Mouse (Mus musculus) heart, embryonic 13.5 days (tissue): ENCODE data around the gene Rfk. TPM values are rescaled to one million over a fixed set of nuclear protein-coding genes. Genes with fewer than 3 reads are reported as not detected.

ENCODE experiments used
- ATAC-seq: fragments of 200-750 bp; cut with Nextera tagmentation; 2 replicates; pipeline ENCODE4 v1.8.0; 2017; ENCODE audit warnings: moderate TSS enrichment; ENCODE audit not compliant: insufficient number of reproducible peaks, low FRiP score, low TSS enrichment; ENCODE audit errors: extremely low read depth
- H3K27ac ChIP-seq: fragments of 300-500 bp; sonication (generic); replicated peaks from 2 replicates; pipeline ENCODE4 v1.5.1; 2015; ENCODE audit warnings: moderate library complexity, mild to moderate bottlenecking, inconsistent platforms
- H3K27me3 ChIP-seq: fragments of 300-500 bp; sonication (generic); replicated peaks from 2 replicates; pipeline ENCODE4 v1.6.1; 2015; ENCODE audit warnings: mild to moderate bottlenecking, inconsistent platforms
- H3K36me3 ChIP-seq: fragments of 300-500 bp; sonication (generic); 2 replicates; pipeline ENCODE4 v1.6.1; 2015; ENCODE audit warnings: mild to moderate bottlenecking, inconsistent platforms
- H3K4me1 ChIP-seq: fragments of 300-500 bp; sonication (generic); 2 replicates; pipeline ENCODE4 v1.6.1; 2015; ENCODE audit warnings: inconsistent platforms
- H3K4me2 ChIP-seq: fragments of 300-500 bp; sonication (generic); 2 replicates; pipeline ENCODE4 v1.6.1; 2015; ENCODE audit warnings: inconsistent platforms, mild to moderate bottlenecking, moderate library complexity
- H3K4me3 ChIP-seq: fragments of 300-500 bp; sonication (generic); 2 replicates; pipeline ENCODE4 v1.5.1; 2015; ENCODE audit warnings: moderate library complexity, mild to moderate bottlenecking, inconsistent platforms
- H3K9ac ChIP-seq: fragments of 300-500 bp; sonication (generic); 2 replicates; pipeline ENCODE4 v1.6.1; 2015; ENCODE audit warnings: inconsistent platforms, mild to moderate bottlenecking, moderate library complexity
- H3K9me3 ChIP-seq: fragments of 300-500 bp; sonication (generic); 2 replicates; pipeline ENCODE4 v1.6.1; 2016; ENCODE audit warnings: inconsistent platforms
- WGBS: fragments of 180-500 bp; shearing (Covaris S2); methylation state at CpG from one replicate; pipeline ENCODE4 v1.1.7; 2015; ENCODE audit warnings: mixed read lengths; 5-methylcytosine and 5-hydroxymethylcytosine counted together
- polyA plus RNA-seq: library from polyadenylated mRNA; unstranded; fragments of >200 nt; fragmentation: Nextera tagmentation; extraction: Ambion mirVana; gene quantifications from 2 replicates; pipeline ENCODE4 v1.2.1, GENCODE M21; 2015

Gene Rfk
- 70.3 and 70.6 TPM in 2 replicates for polyA plus RNA-seq

GRCm38 (mm10) chr19:17393841-17394591, at the start of gene Rfk:
Rfk (plus strand) TSS chr19:17394043.
- Histone ChIP-seq H3K9me3 (no peaks in the 10 kb centered on the region), H3K4me1 (peaks cover 17% of the 10 kb centered on the region), H3K9ac (peak within 1 kb of the TSS; percentile 95), H3K4me3 (peak within 1 kb of the TSS; percentile 91), H3K4me2 (peak within 1 kb of the TSS; percentile 76), H3K36me3 (peaks cover 24% of the 10 kb centered on the region), H3K27me3 (peaks cover 16% of the 10 kb centered on the region; the same call in 1 of the 2 replicates), H3K27ac (peak within 1 kb of the TSS; percentile 80)
- ATAC-seq = peak; percentile 98
- under 1% methylated on average over 78 of the region's 83 CpGs for WGBS

DNA sequence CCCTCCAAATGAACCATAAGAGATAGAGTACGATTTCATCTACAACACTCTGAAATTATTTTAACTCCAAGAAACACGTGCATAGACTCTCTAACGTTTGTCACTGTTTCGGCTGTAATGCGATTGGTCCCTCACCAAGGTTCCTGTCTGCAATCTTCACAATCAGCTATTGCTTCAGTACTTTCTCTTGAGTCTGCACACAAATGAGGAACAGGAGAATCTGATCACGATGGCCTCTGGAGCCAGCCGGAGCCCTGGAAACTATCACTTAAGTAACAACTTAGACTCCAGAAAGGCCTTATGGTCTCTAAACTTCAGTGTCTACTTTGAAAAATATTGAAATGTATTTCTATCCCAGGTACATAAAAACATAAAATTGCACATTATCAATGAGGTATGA, 49.0 kb upstream of the Rfk start:
- Histone ChIP-seq H3K4me1 (peaks cover 4% of the 10 kb centered on the region), H3K27me3 (no peaks in the 10 kb centered on the region), H3K9ac (no peak overlapping the region), H3K4me3 (no peak overlapping the region), H3K27ac (no peak overlapping the region), H3K36me3 (no peaks in the 10 kb centered on the region), H3K4me2 (no peak overlapping the region), H3K9me3 (no peaks in the 10 kb centered on the region)
- ATAC-seq = no peak
- WGBS = 80% methylated on average over 7 of the region's 7 CpGs

- ATAC-seq = no peak
- H3K4me3 ChIP-seq = no peak overlapping the region
- no peaks in the 10 kb centered on the region for H3K27me3 ChIP-seq
- peaks cover 20% of the 10 kb centered on the region for H3K4me1 ChIP-seq
- H3K9ac ChIP-seq = no peak overlapping the region
- no peaks in the 10 kb centered on the region for H3K9me3 ChIP-seq
- H3K36me3 ChIP-seq = no peaks in the 10 kb centered on the region
- H3K4me2 ChIP-seq = no peak overlapping the region
- WGBS = 90% methylated on average over 3 of the region's 3 CpGs
- no peak overlapping the region for H3K27ac ChIP-seq
Measured at GRCm38 (mm10) chr19:17346716-17347474, 46.9 kb upstream of the Rfk start.

DNA sequence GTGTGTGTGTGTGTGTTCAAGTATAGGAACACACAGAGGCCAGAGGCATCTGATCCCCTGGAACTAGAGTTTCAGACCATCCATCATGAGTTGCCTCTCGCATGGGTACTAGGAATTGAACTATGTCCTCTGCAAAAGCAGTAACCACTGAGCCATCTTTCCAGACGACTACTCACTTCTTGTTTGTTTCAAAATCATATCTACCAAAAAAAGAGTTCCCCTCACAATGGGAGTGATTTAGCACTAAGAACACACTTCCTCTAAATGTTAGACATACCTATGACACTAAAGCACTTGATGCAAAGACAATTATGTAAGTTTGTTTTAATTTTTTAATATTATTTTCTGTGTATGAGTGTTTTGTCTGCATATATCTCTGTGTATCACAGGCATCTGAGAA, 46.0 kb upstream of the Rfk start:
- 81% methylated on average over 2 of the region's 2 CpGs for WGBS
- no peak overlapping the region for H3K4me3 ChIP-seq
- no peaks in the 10 kb centered on the region for H3K9me3 ChIP-seq
- H3K36me3 ChIP-seq = no peaks in the 10 kb centered on the region
- H3K9ac ChIP-seq = no peak overlapping the region
- H3K27ac ChIP-seq = no peak overlapping the region
- no peak for ATAC-seq
- H3K4me1 ChIP-seq = peaks cover 20% of the 10 kb centered on the region
- H3K27me3 ChIP-seq = no peaks in the 10 kb centered on the region
- no peak overlapping the region for H3K4me2 ChIP-seq

DNA sequence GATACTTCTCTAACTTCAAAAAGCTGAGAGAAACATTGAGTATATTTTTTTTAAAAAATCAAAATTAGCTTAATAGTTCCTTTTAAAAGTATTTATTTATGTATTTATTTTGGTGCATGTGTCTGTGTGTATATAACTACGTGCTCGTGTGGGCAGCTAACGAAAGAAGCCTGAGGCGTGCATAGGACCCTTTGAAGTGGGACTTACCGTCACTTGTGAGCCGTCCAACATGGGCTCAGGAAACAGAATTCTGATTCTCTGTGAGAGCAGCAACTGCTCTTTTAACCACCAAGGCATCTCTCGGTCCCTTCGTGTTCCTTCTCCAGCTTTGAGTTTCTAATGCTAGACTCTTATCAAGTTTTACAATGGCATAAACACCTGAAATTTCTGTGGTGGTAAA, 40.1 kb upstream of the Rfk start:
- 0 out of 2 replicates have a peak, but pooled peaks cover 3% of the 10 kb centered on the region for H3K36me3 ChIP-seq
- peaks cover 43% of the 10 kb centered on the region for H3K4me1 ChIP-seq
- H3K4me3 ChIP-seq = peak overlapping the region; percentile 75
- WGBS = 84% methylated on average over 8 of the region's 8 CpGs
- H3K4me2 ChIP-seq = peak overlapping the region; percentile 79
- H3K9ac ChIP-seq = no peak overlapping the region
- no peak overlapping the region for H3K27ac ChIP-seq
- H3K9me3 ChIP-seq = no peaks in the 10 kb centered on the region
- ATAC-seq = no peak
- H3K27me3 ChIP-seq = 0 out of 2 replicates have a peak, but pooled peaks cover 6% of the 10 kb centered on the region

- Histone ChIP-seq H3K4me1 (peaks cover 43% of the 10 kb centered on the region), H3K9me3 (no peaks in the 10 kb centered on the region), H3K4me2 (peak overlapping the region; percentile 79)
Measured at GRCm38 (mm10) chr19:17354362-17354761, 39.5 kb upstream of the Rfk start.

GRCm38 (mm10) chr19:17354797-17355196, 39.0 kb upstream of the Rfk start:
- peak overlapping the region; percentile 85 for H3K9ac ChIP-seq

More at GRCm38 (mm10) chr19:17354362-17354761, 39.5 kb upstream of the Rfk start:
- Histone ChIP-seq H3K36me3 (0 out of 2 replicates have a peak, but pooled peaks cover 3% of the 10 kb centered on the region), H3K9ac (peak overlapping the region; percentile 67), H3K27me3 (0 out of 2 replicates have a peak, but pooled peaks cover 6% of the 10 kb centered on the region), H3K4me3 (peak overlapping the region; percentile 75), H3K27ac (peak overlapping the region; percentile 69)
- 42% methylated on average over 4 of the region's 4 CpGs for WGBS
- ATAC-seq = no peak

GRCm38 (mm10) chr19:17355361-17355760, 38.5 kb upstream of the Rfk start:
- Histone ChIP-seq H3K4me3 (peak overlapping the region; percentile 75), H3K27me3 (0 out of 2 replicates have a peak, but pooled peaks cover 6% of the 10 kb centered on the region), H3K4me2 (peak overlapping the region; percentile 79), H3K9me3 (no peaks in the 10 kb centered on the region), H3K4me1 (peaks cover 34% of the 10 kb centered on the region), H3K9ac (peak overlapping the region; percentile 85), H3K36me3 (0 out of 2 replicates have a peak, but pooled peaks cover 3% of the 10 kb centered on the region), H3K27ac (peak overlapping the region; percentile 69)
- no peak for ATAC-seq
- 23% methylated on average over 4 of the region's 4 CpGs for WGBS

More at GRCm38 (mm10) chr19:17354797-17355196, 39.0 kb upstream of the Rfk start:
- Histone ChIP-seq H3K9me3 (no peaks in the 10 kb centered on the region), H3K4me1 (peaks cover 40% of the 10 kb centered on the region), H3K36me3 (0 out of 2 replicates have a peak, but pooled peaks cover 3% of the 10 kb centered on the region), H3K4me3 (peak overlapping the region; percentile 75), H3K4me2 (peak overlapping the region; percentile 79), H3K27ac (peak overlapping the region; percentile 69), H3K27me3 (0 out of 2 replicates have a peak, but pooled peaks cover 6% of the 10 kb centered on the region)
- 0 out of 2 replicates have a peak, but pooled peaks have one; percentile 21 for ATAC-seq
- WGBS = 13% methylated on average over 4 of the region's 4 CpGs

GRCm38 (mm10) chr19:17355950-17356867, 37.6 kb upstream of the Rfk start:
- peak overlapping the region; percentile 69; the same call in 1 of the 2 replicates for H3K27ac ChIP-seq
- H3K36me3 ChIP-seq = 0 out of 2 replicates have a peak, but pooled peaks cover 3% of the 10 kb centered on the region
- peak overlapping the region; percentile 79 for H3K4me2 ChIP-seq
- WGBS = 1% methylated on average over 50 of the region's 50 CpGs
- peak overlapping the region; percentile 85 for H3K9ac ChIP-seq
- 0 out of 2 replicates have a peak, but pooled peaks cover 6% of the 10 kb centered on the region for H3K27me3 ChIP-seq
- no peaks in the 10 kb centered on the region for H3K9me3 ChIP-seq
- H3K4me1 ChIP-seq = peaks cover 26% of the 10 kb centered on the region
- peak; percentile 91 for ATAC-seq
- peak overlapping the region; percentile 75 for H3K4me3 ChIP-seq

DNA sequence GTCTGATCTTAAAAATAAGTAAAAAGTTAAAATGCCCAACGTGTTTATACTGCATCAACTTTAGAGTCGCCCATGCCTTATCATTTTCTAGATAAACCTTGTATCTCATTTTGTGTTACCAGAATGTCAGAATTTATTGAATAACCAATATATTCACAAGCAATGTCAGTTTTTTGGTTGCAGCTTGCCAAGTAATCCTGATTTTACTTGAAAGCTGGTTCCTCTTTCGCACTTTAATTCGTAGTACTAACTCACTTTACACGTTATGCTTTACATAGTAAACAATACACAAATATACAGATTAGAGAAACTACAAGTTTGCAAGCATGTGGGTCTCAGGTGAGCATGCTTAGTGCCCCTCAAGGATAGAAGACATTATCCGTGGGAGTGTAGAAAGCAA, 36.9 kb upstream of the Rfk start:
- Histone ChIP-seq H3K9me3 (no peaks in the 10 kb centered on the region), H3K4me1 (peaks cover 23% of the 10 kb centered on the region), H3K36me3 (0 out of 2 replicates have a peak, but pooled peaks cover 3% of the 10 kb centered on the region), H3K4me3 (peak overlapping the region; percentile 75), H3K27me3 (0 out of 2 replicates have a peak, but pooled peaks cover 6% of the 10 kb centered on the region), H3K4me2 (peak overlapping the region; percentile 79), H3K27ac (no peak overlapping the region), H3K9ac (peak overlapping the region; percentile 85; the same call in 1 of the 2 replicates)
- WGBS = 63% methylated on average over 6 of the region's 6 CpGs
- ATAC-seq = no peak
